Mouse (Mus musculus): ENCODE measurements at regions not wholly inside any gene's neighbourhood (a gene's known extent, or its start where the extent isn't known, plus 50 kb on each side); places are given as distances from the start of the nearest gene placed in this dataset.

DNA sequence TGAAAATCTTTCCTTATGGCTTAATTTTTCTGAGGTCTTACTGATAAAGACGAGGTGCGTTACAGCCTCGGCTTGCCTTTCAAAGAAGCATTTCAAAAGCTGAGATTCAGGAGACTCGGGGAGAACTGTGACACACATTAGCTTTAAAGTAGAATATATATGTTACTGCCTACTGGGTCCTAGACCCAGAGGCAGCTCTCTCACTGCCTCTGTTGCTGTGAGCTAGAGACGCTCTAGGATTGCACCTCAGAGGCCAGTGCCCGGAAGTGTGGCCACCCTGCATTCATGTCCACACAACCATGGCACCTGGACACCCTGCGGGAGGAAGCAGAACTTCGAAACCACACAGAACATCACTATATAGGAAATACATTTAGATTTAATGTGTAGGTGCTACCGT lies 181.6 kb upstream of the Nrsn1 start:
- no peak for TF ChIP-seq CTCF (conservative IDR thresholded peaks at IDR 0.05; ENCODE audit: low read length)
- TF ChIP-seq NANOG (IDR thresholded peaks at IDR 0.05; ENCODE audit: borderline replicate concordance, low read length): no peak
